Mouse (Mus musculus) embryonic facial prominence, embryonic 11.5 days (tissue): Measurements from ENCODE around the gene Gm49450. TPM values are rescaled to one million over a fixed set of nuclear protein-coding genes. Genes with fewer than 3 reads are reported as not detected.
A peak's percentile ranks its signal among the peaks of the same experiment; 100 is the strongest.

Experiments used
- ATAC-seq: fragments of 200-750 bp; cut with Nextera tagmentation; replicated peaks from 2 replicates; pipeline ENCODE4 v1.8.0; 2017; ENCODE audit warnings: low read depth; ENCODE audit not compliant: insufficient number of reproducible peaks, low FRiP score, low TSS enrichment
- DNase-seq: peaks from one replicate; pipeline ENCODE4 v3.0.0-alpha.2; 2015; ENCODE audit warnings: low spot score
- H3K27ac ChIP-seq: fragments of 300-500 bp; sonication (generic); replicated peaks from 2 replicates; pipeline ENCODE4 v1.5.1; 2014; ENCODE audit warnings: mild to moderate bottlenecking, low read depth, low read length, control low read depth
- H3K27me3 ChIP-seq: fragments of 300-500 bp; sonication (generic); 2 replicates; pipeline ENCODE4 v1.6.1; 2014; ENCODE audit warnings: mild to moderate bottlenecking, low read length, moderate library complexity, mixed read lengths; ENCODE audit not compliant: control insufficient read depth, insufficient read depth
- H3K36me3 ChIP-seq: fragments of 300-500 bp; sonication (generic); replicated peaks from 2 replicates; pipeline ENCODE4 v1.6.1; 2014; ENCODE audit warnings: low read depth, mild to moderate bottlenecking, low read length, moderate library complexity, mixed read lengths; ENCODE audit not compliant: control insufficient read depth, insufficient read depth
- H3K4me1 ChIP-seq: fragments of 300-500 bp; sonication (generic); 2 replicates; pipeline ENCODE4 v1.6.1; 2014; ENCODE audit warnings: low read length, mixed read lengths; ENCODE audit not compliant: control insufficient read depth, insufficient read depth
- H3K4me2 ChIP-seq: fragments of 300-500 bp; sonication (generic); 2 replicates; pipeline ENCODE4 v1.6.1; 2014; ENCODE audit warnings: low read depth, mild to moderate bottlenecking, control low read depth, low read length, moderate library complexity
- H3K4me3 ChIP-seq: fragments of 300-500 bp; sonication (generic); 2 replicates; pipeline ENCODE4 v1.5.1; 2014; ENCODE audit warnings: low read depth, low read length, control low read depth
- H3K9ac ChIP-seq: fragments of 300-500 bp; sonication (generic); replicated peaks from 2 replicates; pipeline ENCODE4 v1.6.1; 2014; ENCODE audit warnings: mild to moderate bottlenecking, control low read depth, low read length
- H3K9me3 ChIP-seq: fragments of 300-500 bp; sonication (generic); replicated peaks from 2 replicates; pipeline ENCODE4 v1.6.1; 2016; ENCODE audit warnings: mild to moderate bottlenecking, low read length, inconsistent platforms, mixed read lengths; ENCODE audit not compliant: control insufficient read depth
- WGBS: fragments of 180-500 bp; shearing (Covaris S2); extraction: QIAGEN DNeasy Blood & Tissue Kit; methylation state at CpG from one replicate; pipeline ENCODE4 v1.1.7; 2014; 5-methylcytosine and 5-hydroxymethylcytosine counted together
- polyA plus RNA-seq: library from polyadenylated mRNA; unstranded; fragments of >200 nt; fragmentation: Nextera tagmentation; extraction: Ambion mirVana; gene quantifications from 2 replicates; pipeline ENCODE4 v1.2.1, GENCODE M21; 2014

The Gm49450 gene
- polyA plus RNA-seq, 1 experiment from 2014 or later: not detected

DNA sequence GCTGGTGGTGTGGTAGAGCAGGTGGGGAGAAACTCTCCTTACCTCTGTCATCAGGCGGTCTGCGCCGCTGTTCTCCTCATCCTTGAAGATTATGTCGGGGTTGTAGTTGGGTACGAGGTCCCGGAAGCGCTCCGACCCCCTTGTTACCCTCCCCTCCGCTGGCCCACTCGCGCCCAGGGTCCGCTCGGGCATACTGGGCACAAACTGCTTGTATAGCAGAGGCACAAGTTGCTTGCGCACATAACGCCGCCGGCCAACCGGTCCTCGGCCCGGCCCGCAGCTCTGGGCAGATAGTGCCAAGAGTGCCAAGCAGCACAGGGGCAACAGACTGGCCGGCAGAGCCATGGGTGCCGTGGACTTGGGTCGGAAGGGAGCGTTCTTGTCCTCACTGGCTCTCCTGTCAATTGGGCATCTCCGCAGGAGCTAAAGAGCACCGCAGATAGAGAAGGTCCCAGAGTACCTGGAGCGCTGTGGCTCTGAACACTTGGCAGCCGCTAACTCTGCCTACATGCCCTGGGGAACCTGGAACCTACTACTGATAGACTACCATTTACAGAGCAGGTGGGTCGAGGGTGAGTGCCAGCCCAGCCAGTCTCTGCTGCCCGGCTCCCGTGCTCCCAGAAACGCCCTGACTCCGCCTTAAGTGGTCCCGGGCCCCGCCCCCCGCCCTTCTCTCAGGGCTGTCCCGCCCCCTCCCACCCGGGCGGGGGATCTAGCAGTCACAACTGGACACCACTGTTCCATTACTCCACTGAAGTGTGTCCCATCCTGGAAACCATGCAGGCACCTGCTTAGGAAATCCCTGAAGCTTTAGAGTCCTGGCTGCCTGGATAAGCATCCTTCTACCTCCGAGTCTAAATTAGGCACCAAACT lies 55.2 kb downstream of the Gm49450 start, which contains the start of gene Dhh:
Dhh (minus strand) TSS at position 613 of the 873 bp plus-strand sequence.
- no peak within 1 kb of the TSS for H3K27ac ChIP-seq
- DNase-seq (peak; percentile 52), ATAC-seq (no peak)
- peaks cover 21% of the 10 kb centered on the region for H3K4me1 ChIP-seq
- WGBS: under 1% methylated on average over 41 of the region's 41 CpGs
- no peak within 1 kb of the TSS for H3K9ac ChIP-seq
- peaks cover 57% of the 10 kb centered on the region for H3K27me3 ChIP-seq
- peak within 1 kb of the TSS; percentile 3 for H3K4me3 ChIP-seq
- H3K4me2 ChIP-seq: peak within 1 kb of the TSS; percentile 35
- H3K9me3 ChIP-seq: no peaks in the 10 kb centered on the region
- H3K36me3 ChIP-seq: no peaks in the 10 kb centered on the region

DNA sequence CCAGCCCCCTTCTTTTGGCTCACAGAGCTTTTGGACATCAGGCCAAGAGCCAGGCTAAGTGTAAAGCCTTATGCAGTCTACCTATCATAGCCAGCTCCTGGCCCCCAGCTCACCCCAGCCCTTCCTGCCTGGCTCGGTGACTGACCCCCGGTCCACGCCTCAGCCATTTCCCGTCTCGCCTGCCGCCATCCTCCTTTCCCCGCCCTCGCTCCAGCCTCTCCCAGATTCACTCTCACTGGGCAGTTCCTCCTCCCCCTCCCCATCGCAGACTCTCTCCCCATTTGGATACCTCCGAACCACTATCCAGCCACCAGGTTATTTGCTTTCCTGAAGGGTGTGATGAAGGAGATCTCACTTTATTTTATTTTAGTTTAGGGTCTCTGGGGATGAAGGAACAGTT lies 55.9 kb downstream of the Gm49450 start:
- Histone ChIP-seq H3K9me3 (no peaks in the 10 kb centered on the region), H3K27me3 (peaks cover 63% of the 10 kb centered on the region), H3K36me3 (no peaks in the 10 kb centered on the region), H3K4me1 (peaks cover 21% of the 10 kb centered on the region), H3K4me2 (no peak overlapping the region), H3K27ac (no peak overlapping the region), H3K4me3 (no peak overlapping the region; the same call in none of the 2 replicates), H3K9ac (no peak overlapping the region)
- ATAC-seq: no peak
- DNase-seq: no peak
- WGBS: 0% methylated on average over 10 of the region's 10 CpGs

DNA sequence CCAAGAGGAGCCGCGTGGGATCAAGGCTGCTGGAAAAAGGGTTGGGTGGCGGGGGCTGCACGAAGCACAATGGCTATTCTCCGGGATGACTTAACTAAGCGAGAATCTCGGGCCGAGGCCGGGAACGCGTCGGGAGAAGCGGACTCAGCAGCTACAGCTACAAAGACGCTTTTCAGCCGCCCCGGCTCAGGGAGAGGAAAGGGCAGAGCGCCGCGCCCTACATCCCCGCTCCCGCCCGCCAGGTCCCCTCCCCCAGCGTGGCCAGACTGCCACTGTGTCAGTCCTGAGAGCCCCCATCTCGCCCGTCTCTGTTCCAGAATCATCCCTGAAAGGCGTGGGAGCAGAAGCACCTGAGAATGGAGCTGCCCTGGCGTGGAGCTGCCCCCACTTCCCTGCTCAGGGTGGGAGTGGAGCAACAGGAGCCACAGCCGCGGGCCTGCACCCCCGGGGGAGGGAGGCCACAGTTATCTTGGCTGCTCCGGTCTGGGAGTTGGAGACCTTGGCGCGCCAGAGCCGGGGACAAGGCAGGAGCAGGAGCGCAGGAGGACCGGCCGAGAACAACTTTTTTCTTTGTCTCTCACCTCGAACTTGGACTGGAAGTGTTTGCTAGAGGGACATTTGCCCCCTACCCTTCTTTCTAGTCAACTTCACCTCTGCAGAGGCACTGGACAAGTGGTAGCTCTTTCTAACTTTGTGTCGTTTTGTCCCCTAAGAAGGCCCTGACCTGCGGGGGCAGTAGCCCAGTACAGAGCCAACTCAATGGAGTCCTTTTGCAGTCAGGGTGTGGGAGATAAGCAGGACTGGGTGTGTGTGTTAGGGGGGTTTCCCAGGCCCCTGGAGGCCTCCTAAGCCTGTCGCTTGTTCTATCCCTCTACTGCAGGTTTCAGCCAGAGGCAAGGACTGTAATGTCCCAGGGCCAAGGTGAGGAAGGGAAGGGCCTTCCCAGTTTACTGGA lies 57.4 kb downstream of the Gm49450 start:
- Histone ChIP-seq H3K4me3 (peak overlapping the region; percentile 21), H3K36me3 (no peaks in the 10 kb centered on the region), H3K27ac (0 out of 2 replicates have a peak overlapping the region, but pooled peaks have one; percentile 22), H3K4me2 (peak overlapping the region; percentile 45), H3K9ac (peak overlapping the region; percentile 39), H3K4me1 (peaks cover 21% of the 10 kb centered on the region), H3K27me3 (peaks cover 72% of the 10 kb centered on the region), H3K9me3 (no peaks in the 10 kb centered on the region)
- under 1% methylated on average over 41 of the region's 41 CpGs for WGBS
- peak; percentile 72 for DNase-seq
- ATAC-seq: peak; percentile 42; the same call in 1 of the 2 replicates

DNA sequence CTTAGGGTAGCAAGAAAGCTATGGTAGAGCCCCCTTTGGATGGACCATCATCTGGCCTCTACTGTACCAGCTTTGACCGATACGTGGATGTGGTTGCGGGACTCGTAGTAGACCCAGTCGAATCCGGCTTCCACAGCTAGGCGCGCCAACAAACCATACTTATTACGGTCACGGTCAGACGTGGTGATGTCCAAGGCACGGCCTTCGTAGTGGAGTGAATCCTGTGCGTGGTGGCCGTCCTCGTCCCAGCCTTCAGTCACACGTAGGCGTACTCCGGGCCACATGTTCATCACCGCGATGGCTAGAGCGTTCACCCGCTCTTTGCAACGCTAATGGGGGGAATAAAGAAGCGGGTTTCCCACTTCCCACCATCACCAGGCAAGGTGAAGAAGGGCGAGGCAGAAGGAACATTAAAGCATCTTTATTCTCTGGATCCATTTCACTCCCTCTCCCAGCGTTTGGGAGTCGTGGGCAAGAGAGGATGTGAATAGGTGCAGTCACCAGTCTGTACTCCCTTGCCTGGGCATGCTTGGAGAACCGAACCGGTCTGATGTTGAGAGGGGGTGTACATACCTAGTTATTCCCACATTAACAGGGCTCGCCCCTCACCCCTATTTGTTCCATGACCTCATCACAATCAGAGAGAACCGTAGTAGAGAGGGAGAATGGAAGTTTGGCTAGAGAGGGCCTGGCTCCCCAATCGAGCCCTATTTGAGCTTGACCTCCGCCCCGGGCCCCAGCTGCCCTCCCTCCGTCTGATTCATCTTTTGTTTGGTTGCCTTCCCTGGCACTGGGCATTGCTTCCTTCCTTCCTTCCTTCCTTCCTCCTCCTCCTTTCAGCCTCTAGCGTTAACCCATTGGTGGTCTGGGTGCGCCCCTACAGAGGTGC lies 58.4 kb downstream of the Gm49450 start:
- Histone ChIP-seq H3K9me3 (no peaks in the 10 kb centered on the region), H3K27ac (no peak overlapping the region), H3K27me3 (peaks cover 72% of the 10 kb centered on the region), H3K4me3 (peak overlapping the region; percentile 47), H3K4me2 (peak overlapping the region; percentile 97), H3K9ac (no peak overlapping the region; the same call in 1 of the 2 replicates), H3K36me3 (no peaks in the 10 kb centered on the region), H3K4me1 (peaks cover 21% of the 10 kb centered on the region)
- 0 out of 2 replicates have a peak, but pooled peaks have one; percentile 11 for ATAC-seq
- DNase-seq: no peak
- WGBS: 3% methylated on average over 38 of the region's 38 CpGs

DNA sequence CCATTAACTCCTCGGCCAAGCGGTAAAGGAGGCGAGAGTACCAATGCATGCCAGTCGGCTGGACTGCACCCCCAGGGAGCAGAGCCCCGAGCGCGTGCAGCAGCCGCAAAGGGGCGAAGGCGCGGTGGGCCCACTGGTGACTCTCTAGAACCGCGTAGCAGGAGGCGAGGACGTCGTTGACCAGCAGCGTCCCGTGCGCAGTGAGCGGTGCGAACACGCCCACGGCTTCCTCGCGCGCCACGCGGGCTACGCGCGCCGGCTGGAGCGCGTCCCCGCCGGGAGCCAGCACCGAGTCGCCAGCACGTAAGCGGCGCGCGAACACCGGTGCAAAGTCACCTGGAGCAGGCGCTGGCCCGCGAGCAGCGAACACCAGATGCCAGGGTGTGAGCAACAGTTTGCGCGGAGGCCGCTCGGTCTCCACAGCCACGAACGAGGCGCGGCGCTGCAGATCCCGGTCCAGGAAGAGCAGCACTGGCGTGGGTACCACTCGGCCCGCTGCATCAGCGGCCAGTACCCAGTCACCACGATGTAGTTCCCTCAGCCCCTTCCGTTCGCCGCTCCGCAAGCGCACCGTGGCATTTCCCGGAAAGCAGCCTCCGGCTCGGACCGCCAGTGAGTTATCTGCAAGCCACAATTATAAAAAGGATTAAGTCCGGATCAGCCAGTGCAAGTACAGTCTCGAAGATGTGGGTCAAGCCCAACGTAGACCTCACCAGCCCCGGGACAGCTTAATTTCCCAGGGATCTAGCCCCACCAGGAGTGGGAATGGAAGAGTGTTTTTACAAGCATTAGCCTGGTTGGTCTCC lies 59.2 kb downstream of the Gm49450 start, which contains the start of gene Rhebl1:
Rhebl1 (minus strand) TSS at position 601 of the 806 bp plus-strand sequence.
- no peaks in the 10 kb centered on the region for H3K9me3 ChIP-seq
- peak within 1 kb of the TSS; percentile 47 for H3K4me3 ChIP-seq
- peak; percentile 52 for DNase-seq
- H3K9ac ChIP-seq: peak within 1 kb of the TSS; percentile 57
- H3K36me3 ChIP-seq: no peaks in the 10 kb centered on the region
- under 1% methylated on average over 77 of the region's 77 CpGs for WGBS
- no peak for ATAC-seq
- H3K27me3 ChIP-seq: peaks cover 72% of the 10 kb centered on the region
- H3K4me2 ChIP-seq: peak within 1 kb of the TSS; percentile 97
- H3K27ac ChIP-seq: no peak within 1 kb of the TSS
- peaks cover 21% of the 10 kb centered on the region for H3K4me1 ChIP-seq

DNA sequence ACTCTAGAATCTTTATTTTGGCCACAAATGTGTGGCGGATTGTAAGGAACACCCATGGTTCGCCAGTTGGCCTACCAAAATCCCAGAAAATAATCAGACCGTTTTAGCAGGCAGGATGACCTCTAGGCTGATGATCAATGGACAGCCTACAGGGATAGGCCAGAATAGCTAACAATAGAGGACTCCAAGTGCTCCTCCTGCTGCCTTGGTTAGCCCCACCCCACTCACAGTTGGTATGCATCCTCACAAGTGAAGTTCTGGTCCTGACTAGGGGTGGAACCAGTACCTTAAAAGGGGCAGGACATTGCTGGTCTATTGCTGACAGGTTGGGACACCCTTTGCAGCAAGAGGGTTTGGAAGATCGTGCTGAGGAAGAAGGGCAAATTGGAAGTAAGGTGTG lies 60.3 kb downstream of the Gm49450 start:
- H3K27me3 ChIP-seq: peaks cover 61% of the 10 kb centered on the region
- no peaks in the 10 kb centered on the region for H3K9me3 ChIP-seq
- H3K4me3 ChIP-seq: no peak overlapping the region
- DNase-seq (no peak), ATAC-seq (no peak)
- no peak overlapping the region for H3K9ac ChIP-seq
- no peak overlapping the region for H3K4me2 ChIP-seq
- H3K36me3 ChIP-seq: no peaks in the 10 kb centered on the region
- peaks cover 18% of the 10 kb centered on the region for H3K4me1 ChIP-seq
- no peak overlapping the region for H3K27ac ChIP-seq
- WGBS: 44% methylated on average over 4 of the region's 4 CpGs
